Mouse (Mus musculus): ENCODE measurements around the gene Smim4.

GRCm38 (mm10) chr14:31089918-31090317 lies 38.8 kb downstream of the Smim4 start:
- TF ChIP-seq EP300 (IDR thresholded peaks at IDR 0.05) (no peak), CTCF (IDR thresholded peaks at IDR 0.05) (no peak)
